Mouse (Mus musculus): ENCODE measurements around the gene Zfp455. TPM values are rescaled to one million over a fixed set of nuclear protein-coding genes. Genes with fewer than 3 reads are reported as not detected.

Gene Zfp455
- 1 to 10 TPM; 3.7 to 6.1 TPM for polyA plus RNA-seq (2017; shearing (Covaris generic))

GRCm38 (mm10) chr13:67194340-67194894 is at the start of gene Zfp455:
Zfp455 (plus strand) TSS chr13:67194506.

GRCm38 (mm10) chr13:67172991-67173722 is 21.1 kb upstream of the Zfp455 start, which contains the start of gene Rsl1:
Rsl1 (plus strand) TSS chr13:67173182.

Other genes starting within 250 kb of the Zfp455 start
- 1 to 10 TPM; 5.3 to 6.5 TPM for gene Zfp712, start 133.3 kb upstream of the Zfp455 start, polyA plus RNA-seq (2017; shearing (Covaris generic))
- 1 to 10 TPM; 2.7 to 5.8 TPM for gene Zfp708, start 96.5 kb upstream of the Zfp455 start, polyA plus RNA-seq (2017; shearing (Covaris generic))
- gene Gm28557, start 85.9 kb upstream of the Zfp455 start, polyA plus RNA-seq (2017; shearing (Covaris generic)) = 1 to 10 TPM; 2.0 to 4.2 TPM
- under 1 TPM; 0.10 to 0.25 TPM for gene Rslcan18, start 78.2 kb upstream of the Zfp455 start, polyA plus RNA-seq (2017; shearing (Covaris generic))
- gene Zfp759, start 72.8 kb upstream of the Zfp455 start, polyA plus RNA-seq (2017; shearing (Covaris generic)) = 1 to 10 TPM; 1.4 to 2.4 TPM
- gene Rsl1, start 21.3 kb upstream of the Zfp455 start, polyA plus RNA-seq (2017; shearing (Covaris generic)) = 10 to 100 TPM; 14.0 to 14.2 TPM
- 1 to 10 TPM in 1 of 2 experiments, under 1 TPM in 1; 0.58 to 2.5 TPM for gene Zfp458, start 84.0 kb downstream of the Zfp455 start, polyA plus RNA-seq (2017; shearing (Covaris generic))
- under 1 TPM in 1 of 2 experiments, not detected in 1; 0.68 TPM for gene Zfp457, start 112.0 kb downstream of the Zfp455 start, polyA plus RNA-seq (2017; shearing (Covaris generic))
- 1 to 10 TPM; 5.3 to 5.8 TPM for gene Zfp595, start 138.1 kb downstream of the Zfp455 start, polyA plus RNA-seq (2017; shearing (Covaris generic))
- 1 to 10 TPM; 1.1 to 1.8 TPM for gene Gm28044, start 166.0 kb downstream of the Zfp455 start, polyA plus RNA-seq (2017; shearing (Covaris generic))
- gene Zfp953, start 166.1 kb downstream of the Zfp455 start, polyA plus RNA-seq (2017; shearing (Covaris generic)) = 1 to 10 TPM; 2.5 to 4.7 TPM
- 1 to 10 TPM; 1.1 to 1.5 TPM for gene Gm28041, start 181.2 kb downstream of the Zfp455 start, polyA plus RNA-seq (2017; shearing (Covaris generic))
- gene Zfp456, start 181.3 kb downstream of the Zfp455 start, polyA plus RNA-seq (2017; shearing (Covaris generic)) = 1 to 10 TPM; 3.6 to 7.3 TPM
- gene Zfp429, start 205.3 kb downstream of the Zfp455 start, polyA plus RNA-seq (2017; shearing (Covaris generic)) = 10 to 100 TPM; 20.7 to 23.9 TPM
- 1 to 10 TPM; 4.0 to 6.1 TPM for gene Zfp459, start 226.9 kb downstream of the Zfp455 start, polyA plus RNA-seq (2017; shearing (Covaris generic))

All from activated CD4-positive, CD25-positive, alpha-beta regulatory T cell (primary cell).